Comparison of ENCODE assay signal across 19 mouse cellular contexts in genomic region chr5:115148872-115149271, GRCm38 (mm10). TPM values are rescaled to one million over a fixed set of nuclear protein-coding genes. Genes with fewer than 3 reads are reported as not detected.
"Had no signal": no experiment of that assay in that cellular context is flagged by ENCODE, and none has a peak within 500 bp of the region (broad histone marks: within the 10 kb centered on the region; RNA-seq: fewer than 3 reads in every experiment).

No protein-coding gene starts in this region.

RNA-seq across cellular contexts. Expression of gene Cabp1, which starts 45.3 kb away (rescaled TPM):
- total RNA-seq: hematopoietic stem cell, adult 5-6 weeks had no signal
- polyA plus RNA-seq: inflammation-experienced regulatory T-cells, adult 6 months had no signal

RNA-seq across cellular contexts. Expression of gene Gm10401, which starts 50.8 kb away (rescaled TPM):
- total RNA-seq: heart, postnatal 10 days; heart, postnatal 14 days; heart, postnatal 25 days; heart, postnatal 36 days; heart, postnatal 4 days; hematopoietic stem cell, adult 5-6 weeks; hindbrain, postnatal 0 days; layer of hippocampus, adult 18-20 months; layer of hippocampus, adult 2 months; layer of hippocampus, adult 8-10 months; layer of hippocampus, postnatal 10 days; layer of hippocampus, postnatal 14 days; layer of hippocampus, postnatal 25 days; layer of hippocampus, postnatal 36 days; left cerebral cortex, adult 18-20 months; left cerebral cortex, adult 2 months; left cerebral cortex, adult 8-10 months had no signal
- polyA plus RNA-seq: kidney, adult 2 months had no signal
